Mouse (Mus musculus): ENCODE results near the gene Foxp1.

Foxp1 gene

DNA sequence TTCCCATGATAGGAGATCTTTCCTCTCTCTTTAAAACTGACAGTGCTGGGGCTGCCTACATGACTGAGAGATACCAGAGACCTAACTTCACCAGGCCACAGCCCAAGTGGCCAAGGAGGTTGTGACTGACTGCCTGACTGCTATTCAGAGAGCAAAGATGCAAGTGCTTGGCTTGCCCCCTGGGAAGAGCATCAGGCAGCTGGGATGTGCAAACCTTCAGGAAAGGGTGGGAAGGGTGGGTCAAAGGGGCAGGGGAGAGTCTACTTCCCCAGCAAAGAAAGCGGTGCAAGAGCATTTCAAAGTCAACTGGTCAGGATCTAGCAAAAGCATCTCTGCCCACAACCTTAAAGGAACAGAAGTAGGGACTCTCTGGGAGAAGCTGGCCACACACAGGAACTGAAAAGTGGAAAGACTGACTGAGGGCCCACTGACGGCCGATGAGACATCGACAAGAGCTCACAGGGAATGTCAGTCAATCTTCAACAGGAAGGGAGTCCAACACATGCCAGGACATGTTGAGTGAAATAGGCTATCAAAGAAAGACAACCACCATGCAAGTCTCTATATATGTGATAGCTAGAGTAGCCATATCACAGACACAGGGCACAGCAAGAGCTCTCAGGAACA, 138.6 kb downstream of the Foxp1 start:
- no peak for DNase-seq

DNA sequence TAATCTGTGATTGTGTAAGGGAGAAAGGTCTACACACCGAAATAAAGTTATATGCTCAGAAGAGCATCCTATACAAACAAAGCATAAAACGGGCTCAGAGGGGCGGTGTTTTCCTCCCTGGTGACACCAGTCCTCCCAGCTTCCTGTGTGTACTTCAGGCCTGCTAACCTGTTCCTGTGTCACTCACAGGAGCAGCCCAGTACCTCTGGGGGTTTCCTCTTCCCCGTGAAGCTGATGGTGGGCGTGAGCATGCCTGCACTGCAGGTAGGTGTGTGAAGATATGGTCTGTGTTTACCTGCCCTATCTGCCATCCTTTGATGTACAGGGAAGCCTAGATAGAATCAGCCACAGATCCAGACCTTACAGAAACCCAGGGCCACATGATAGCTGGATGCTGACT, 142.4 kb downstream of the Foxp1 start:
- no peak for DNase-seq

DNA sequence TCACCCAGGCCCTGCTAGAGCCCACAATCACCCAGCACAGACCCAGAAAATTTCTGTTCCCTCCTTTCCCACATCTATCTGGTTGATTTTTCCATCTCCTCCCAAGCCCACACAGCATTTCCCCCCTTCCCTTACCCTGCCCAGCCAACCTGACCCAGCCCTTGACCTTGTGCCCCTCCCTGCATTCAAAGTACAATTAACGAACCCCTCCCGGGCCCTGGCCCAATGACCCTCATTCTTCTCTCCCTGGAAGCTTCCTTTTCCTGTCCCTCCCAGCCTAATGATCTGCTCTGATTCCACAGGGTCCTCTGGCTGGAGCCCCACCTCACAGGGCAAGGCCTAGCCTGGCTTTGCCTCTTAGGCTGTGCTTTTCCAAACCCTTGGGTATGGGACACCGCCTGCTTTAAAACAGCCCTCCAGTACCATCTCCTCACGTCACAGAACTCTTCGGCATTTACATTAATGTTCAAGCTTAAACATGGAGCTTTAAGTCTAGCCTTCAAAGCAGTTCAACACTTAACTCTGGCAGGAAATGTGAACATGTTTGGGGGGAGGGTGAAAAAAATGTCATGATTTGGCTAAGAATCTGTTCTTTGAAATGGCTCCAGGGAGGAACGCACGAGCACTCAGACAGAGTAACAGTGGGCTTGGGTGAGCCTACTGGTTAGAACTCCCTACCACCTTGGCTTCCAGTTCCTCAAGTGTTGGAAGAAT, 143.4 kb downstream of the Foxp1 start:
- DNase-seq, result peak; percentile 25

DNA sequence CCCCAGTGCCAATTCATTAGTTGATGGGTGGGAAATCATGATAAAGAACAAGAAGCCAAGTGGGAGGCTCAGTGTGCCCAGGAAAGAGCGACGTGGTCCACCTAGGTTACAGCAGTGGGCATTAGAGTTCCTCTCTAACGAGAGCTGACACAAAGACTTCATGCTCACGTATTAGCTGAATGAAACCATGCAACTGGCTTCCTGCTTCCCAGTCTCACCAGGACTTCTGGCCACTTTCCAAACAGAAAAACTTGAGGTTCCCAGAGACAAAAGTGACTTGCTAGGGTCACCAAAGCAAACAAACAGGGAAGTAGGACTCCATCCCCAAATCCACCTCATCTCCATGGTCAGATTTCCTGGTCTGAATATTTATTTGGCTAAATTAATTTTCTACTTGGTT, 144.8 kb downstream of the Foxp1 start:
- DNase-seq, result no peak

DNA sequence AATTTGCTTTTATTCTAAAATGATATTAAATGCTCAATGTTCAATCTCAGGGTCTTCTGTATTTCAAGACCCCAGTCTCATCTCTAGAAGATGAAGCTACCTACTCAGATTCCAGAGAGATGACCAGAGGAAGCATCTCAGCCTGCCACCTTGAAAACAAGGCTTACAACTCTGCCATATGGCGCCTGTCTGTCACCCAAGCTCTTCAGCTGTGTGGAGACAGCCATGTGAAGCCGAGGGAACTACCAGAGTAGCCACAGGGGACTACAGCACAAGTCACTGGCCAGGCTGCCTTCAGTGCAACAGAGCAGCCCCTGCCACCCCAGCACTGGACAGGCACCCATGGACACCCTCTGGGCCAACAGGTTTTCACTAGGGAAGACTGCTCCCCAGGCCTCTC, 145.4 kb downstream of the Foxp1 start:
- no peak for DNase-seq

DNA sequence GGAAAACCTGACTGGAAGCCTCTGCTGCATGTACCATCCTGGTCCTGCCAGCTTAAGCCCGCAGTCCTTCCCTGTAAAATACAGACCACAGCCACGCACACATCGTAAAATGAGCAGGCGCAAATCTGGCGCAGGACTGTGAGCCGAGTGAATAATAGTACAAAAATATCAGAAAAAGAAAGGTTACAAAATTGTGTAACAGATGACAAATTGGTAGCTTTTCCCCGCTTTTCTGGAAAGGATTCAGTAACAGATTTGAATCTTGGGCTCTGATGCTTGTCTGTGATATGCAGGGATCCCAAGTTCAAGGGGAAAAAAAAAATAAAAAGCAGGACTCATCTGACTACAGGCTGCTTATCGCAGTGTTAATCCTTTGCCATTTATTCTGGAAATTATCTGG, 145.8 kb downstream of the Foxp1 start:
- no peak for DNase-seq

DNA sequence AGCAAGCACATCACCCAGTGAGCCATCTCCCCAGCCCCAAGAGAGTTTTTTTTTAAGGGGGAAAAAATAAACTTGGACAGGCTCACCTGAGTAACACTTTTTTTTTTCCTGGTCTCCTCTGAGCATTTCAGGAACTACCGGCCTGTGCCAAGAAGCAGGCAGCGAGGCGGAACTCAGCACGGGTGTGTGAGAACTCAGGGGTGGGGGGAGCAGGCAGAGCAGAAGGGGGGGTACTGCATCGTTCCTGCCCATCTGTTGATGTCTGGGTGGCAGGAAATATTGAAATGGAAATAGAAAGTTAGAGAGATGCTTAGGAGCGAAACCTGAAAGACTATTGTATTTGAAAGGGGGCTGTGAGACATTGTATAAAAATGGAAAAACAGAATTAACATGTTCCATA, 146.7 kb downstream of the Foxp1 start:
- DNase-seq, result no peak

DNA sequence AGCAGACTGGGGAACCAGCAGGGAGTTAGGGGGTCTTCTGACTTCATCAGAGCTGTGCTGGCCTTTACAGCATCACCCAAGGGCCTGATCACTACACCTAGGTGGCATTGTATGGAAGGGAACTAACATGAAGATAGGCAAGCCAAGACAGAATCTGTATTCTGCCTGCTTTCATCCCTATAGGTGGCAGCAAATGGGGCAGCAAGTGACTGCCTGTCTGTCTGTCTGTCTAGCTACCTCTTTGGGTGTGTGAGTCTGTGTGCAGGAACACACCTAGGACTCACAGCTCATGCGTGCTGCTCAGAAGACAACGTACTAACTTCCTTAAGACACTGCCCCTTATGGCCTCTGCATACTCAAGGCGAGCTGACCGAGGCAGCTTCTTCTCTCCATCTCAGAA, 147.1 kb downstream of the Foxp1 start:
- DNase-seq, result no peak

DNA sequence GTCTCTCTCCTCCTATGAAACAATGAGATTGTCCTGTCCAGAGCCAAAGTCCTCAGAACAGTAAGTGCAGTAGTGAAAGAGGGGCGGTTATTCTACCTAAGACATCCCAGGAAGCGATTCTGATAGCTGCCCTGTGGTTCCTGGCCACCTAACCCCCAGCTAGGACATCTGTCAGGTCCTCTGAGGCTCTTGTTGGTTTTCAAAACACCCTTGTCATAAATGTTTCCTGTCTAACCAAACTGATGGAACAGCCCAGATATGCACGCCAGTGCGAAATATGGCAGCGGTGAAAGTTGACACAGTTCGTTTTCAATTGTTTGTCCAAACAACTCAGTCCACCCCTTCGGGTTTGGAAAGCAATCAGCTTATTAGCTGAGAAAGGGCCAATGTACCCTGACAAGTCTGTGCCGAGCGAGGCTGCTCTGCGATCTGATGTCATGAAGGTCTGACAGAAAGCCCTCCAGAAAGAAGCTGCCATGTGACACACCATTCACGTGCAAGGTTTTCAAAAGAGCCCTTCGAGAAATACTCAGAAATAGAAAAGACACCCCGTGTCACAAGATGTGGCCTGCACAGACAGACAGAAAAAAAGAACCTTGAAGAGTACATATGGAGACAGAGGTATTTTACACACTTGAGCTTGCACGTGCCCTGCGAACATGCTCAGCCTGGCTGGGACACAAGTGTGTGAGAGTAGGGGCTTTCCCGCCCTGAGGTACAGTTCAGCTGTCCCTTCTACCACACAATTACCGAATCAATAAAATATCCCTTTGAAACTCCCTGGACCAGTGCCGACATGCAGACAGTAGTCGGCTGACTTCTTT, 147.9 kb downstream of the Foxp1 start:
- DNase-seq, result no peak

DNA sequence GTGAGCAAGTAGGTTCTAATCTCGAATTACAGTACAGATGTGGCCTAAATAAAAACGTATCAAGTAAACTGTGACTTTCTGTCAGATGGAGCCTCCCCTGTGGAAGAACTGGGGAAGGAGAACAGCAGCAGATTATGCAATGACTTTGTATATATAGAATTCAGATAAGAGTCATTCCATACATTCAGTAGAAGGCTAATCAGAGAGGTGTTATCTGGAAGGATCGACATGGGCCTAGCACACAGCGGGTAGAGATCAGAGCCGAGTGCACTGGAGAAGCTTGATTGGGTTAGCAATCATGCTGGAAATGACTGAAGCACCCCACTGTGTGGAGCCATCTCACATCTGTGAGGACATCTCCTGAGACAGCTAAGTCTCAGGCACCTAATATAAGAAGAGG, 150.1 kb downstream of the Foxp1 start:
- no peak for DNase-seq

DNA sequence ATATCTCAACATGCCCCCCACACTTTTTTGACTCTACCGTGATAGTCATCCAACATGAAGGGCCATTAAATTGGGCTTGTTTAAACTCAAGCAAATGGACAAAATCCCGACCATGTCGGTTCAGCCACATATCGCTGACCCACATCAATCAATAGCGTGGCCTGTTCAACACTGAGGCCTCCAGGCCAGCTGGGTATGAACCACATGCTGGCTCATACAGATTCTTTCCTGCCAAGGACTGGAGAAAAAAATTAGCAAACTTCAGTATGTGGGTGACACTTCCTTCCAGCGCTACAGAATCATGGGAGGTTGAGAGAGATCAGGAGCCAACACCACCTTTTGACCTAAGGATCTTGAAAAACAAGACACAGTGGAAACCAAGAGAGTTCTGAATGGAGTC, 150.5 kb downstream of the Foxp1 start:
- DNase-seq, result no peak

DNA sequence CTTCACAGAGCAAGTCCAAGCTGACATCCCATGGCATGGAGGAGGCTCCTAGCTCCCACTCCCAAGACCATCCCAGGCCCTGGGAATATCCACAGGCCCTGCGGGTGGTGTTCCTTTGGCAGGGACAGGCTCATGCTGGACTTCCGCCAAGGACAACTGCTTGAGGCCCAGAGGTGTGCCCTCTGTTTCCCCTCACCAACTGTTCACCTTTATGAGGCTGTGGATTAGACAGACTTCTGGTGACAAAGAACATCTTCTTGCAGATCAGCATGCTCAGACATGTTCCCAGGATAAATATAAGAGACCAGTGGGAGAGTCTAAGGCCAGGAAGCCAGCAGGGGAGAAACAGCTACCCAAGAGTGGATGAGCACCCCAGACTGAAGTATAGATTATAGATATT, 152.6 kb downstream of the Foxp1 start:
- DNase-seq, result no peak

DNA sequence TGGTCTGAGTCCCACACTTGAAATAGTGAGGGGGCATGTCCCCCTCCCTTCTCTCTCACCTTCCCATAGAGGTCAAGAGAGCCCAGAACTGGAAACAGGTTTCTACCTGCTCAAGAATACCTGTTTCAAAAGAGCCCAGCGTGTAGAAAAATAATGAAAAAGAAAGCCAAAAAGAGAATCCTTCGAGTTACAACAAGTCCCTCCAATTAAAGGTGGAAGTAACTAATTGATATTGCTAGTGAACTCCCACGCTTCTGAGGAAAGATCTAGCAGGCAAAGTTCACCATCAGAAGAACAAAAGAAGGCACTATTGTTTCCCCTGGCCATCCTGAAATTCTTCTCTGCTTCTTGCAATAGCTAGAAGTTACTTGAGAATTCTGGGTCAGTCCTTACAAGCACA, 153.4 kb downstream of the Foxp1 start:
- no peak for DNase-seq

DNA sequence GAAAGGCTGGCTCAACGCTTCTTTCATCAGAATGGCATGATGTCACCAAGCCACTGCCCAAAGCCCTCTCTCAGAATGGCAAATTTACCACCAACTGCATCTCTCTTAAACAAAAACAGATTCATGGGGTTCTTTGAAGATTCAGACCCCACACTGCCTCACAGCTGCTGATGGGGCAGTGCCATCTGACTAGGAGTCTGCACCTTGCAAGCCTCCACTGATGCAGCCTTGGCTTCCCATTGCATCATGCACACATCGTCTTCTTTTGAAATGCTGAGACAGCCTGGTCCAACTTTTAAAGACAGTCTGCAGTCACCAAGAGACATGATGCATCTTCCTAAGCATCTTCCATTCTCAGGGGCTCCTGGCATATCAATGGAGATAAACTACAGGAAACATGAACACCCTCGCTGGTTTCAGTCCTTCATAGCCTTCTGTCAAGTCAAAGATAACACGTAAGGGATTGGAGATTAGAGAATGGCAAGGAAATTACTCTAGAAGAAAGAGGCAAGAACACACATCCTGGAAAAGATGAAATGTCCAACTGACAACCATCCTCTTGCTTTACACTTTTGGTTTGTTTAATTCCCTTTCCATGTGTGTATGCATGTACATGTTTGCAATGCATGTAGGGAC, 154.3 kb downstream of the Foxp1 start:
- DNase-seq, result no peak

DNA sequence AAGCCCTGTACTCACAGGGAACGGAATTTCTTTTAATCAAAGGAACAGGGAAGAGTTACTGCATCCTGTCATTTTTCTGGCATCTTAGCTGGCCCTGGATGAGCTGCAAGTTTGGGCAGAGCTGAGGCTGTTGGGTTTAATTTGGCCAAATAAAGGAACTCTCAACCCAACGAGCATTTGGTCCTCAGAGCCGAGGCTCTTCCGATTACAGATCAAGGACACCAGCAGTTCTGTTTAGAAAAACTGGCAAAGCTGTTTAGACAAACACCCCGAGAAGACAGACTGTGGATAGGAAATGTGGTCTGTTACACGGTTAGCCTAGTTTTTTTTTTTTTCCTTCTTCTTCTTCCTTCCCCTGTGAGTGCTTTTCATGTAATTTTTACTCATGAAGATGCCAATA, 158.0 kb downstream of the Foxp1 start:
- DNase-seq, result no peak

DNA sequence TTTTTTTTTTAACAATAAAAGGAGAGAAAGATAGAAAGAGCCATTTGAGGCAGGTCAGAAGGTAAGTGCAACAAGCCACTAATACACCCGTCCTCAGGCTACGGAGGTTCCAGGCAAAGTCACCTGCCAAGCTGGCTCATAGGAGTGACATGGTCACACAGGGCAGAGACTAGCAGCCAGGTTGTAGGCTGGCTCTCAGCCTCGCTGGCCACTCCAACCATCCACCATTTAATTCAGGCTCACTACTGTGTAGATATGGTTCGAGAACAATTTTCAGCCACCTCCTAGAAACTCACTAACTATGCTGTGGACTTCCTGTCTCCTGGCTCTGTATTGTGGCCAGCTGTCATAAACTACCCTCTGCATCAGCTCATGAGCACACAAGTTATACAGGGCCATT, 161.9 kb downstream of the Foxp1 start:
- DNase-seq, result no peak

DNA sequence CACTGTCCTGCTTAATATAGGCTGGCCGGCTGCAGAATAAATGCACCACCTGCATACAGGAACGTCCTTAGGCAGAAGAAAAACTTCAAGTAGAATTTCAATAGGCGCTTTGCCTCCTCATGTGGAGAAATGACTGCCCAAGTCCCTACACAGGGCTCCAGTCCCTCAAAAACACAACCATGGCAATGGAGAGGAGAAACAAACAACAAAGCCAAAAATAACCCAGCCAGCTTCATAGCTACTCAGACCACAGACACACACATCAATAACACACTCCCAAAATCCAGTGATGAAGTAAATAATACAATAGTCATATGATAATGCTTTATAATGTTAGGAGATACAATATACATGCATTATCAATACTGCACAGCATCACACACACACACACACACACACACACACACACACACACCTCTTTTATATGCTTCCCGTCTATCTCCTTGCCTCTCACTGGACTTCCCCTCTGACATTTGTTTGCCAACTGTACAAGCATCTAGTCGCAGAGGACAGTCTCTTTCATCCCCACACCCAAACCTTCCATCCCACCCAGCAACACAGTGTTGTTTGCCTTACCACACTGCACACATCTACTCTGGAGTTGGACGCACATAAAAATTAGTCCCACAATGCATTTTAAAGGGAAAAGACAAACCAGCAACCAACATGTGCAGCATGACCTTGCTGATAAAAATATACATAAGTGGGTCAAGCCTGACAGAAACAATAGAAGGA, 162.6 kb downstream of the Foxp1 start:
- no peak for DNase-seq

DNA sequence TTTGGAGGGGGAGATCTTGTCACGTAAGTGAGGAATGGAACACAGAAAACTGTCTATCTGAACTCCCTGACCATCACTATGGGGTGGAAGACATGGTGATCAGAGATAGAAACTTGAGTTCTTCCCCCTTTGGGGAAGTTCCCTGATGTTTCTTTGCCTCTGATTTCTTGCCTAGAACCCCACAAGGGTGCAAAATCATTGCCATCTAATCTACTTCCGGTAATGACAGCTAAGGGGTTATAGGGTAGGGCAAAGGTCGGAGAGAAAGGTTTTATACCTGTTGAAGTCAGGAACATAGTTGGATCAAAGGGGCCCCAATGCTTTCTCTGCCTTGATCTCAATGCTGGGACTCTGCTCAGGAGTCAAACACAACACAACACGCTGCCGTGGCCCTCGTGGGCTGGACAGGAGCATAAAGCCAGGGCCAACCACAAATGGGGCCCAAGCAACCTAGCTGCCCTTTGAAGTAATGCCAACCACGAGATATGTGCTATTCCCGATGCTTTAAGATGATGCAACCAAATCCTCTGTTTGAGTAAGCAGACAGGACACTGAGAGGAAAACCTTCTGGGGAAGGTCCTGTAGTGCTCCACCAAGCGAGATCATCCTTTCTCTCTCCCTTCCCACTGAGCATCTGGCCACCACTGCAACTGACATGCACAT, 163.4 kb downstream of the Foxp1 start:
- no peak for DNase-seq

DNA sequence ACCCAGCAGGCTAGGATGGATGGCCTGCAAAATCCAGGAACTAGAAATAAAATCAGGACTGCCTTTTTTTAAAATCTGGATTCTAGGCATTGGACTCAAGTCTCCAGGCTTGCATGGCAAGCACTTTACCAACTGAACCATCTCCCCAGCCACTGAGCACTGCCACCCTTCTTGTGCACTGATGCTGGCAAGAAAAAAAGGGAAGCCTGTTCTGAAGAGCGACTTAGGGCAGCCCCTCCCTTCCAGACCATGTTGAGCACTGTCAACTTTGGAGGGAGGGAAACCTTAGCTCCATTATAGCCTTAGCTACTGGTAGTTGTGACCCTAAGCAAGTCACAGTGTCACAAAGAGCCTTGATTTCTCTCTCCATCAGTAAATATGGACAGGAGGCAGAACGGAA, 164.6 kb downstream of the Foxp1 start:
- DNase-seq, result no peak

DNA sequence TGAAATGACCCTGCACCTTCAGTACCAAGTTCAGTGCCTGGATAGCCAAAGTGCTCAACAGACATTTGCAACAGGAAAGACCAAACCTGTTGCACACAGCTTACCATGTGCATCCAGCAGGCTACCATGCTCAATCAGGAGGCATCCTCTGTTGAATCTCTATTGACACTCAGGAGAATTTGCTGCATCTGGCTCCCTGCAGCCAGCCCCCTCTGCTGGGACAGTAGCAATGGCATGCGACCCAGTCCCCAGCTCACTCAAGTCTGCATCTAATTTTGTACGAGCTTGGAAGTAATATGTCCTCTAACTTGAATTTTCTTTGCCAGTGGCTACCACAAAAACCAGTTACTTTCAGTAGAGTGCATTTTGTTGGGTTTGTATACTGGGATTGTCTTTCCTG, 168.2 kb downstream of the Foxp1 start:
- DNase-seq, result no peak

DNA sequence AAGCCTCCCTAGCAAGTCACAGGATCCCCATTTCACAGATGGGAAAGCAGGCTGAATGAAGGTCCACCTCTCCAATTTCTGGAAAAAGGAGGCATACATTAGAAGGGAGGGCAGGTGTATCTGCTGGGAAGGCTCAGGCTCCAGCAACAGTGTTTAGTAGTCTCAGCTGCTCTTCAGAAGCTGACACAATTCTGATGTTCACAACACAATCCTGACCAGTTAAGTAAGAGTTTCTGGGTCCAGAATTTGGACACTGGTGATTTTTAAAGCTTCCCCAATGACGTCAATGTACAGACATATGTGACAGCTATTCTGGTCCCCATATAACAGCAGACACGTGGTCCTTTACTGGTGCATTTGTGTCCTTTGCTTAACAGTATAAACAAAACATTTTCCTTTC, 169.1 kb downstream of the Foxp1 start:
- no peak for DNase-seq

DNA sequence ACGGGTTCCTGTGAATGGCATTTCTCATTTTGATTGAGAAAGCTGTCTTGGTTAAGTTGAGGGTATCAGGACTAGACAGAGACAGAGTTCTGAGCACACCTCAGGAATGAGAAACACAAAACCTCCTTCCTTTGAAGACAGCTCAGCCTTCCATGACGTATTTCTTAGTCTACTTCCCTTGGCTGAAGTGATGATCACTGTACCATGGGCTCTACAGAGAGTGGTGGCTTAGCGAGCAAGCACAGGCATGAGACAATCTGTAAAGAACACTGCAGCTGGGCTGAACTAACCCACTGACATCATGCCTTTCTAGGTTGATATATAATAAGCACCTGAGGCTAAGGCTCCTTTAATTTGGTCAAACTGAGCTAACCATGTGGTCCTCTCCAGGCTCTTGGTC, 172.0 kb downstream of the Foxp1 start:
- DNase-seq, result no peak
